Mouse (Mus musculus) limb, embryonic 14.5 days (tissue): ENCODE measurements around the gene Tsks. TPM values are rescaled to one million over a fixed set of nuclear protein-coding genes. Genes with fewer than 3 reads are reported as not detected.

Experiments used
- ATAC-seq: fragments of 200-750 bp; cut with Nextera tagmentation; 2 replicates; pipeline ENCODE4 v1.8.0; 2017; ENCODE audit warnings: low read depth, moderate number of reproducible peaks, moderate TSS enrichment; ENCODE audit not compliant: low FRiP score
- DNase-seq: peaks from one replicate; pipeline ENCODE4 v3.0.0-alpha.2; 2015; ENCODE audit warnings: low spot score
- H3K27ac ChIP-seq: fragments of 300-500 bp; sonication (generic); replicated peaks from 2 replicates; pipeline ENCODE4 v1.5.1; 2014; ENCODE audit warnings: low read depth, mild to moderate bottlenecking, low read length, moderate library complexity, mixed read lengths
- H3K27me3 ChIP-seq: fragments of 300-500 bp; sonication (generic); 2 replicates; pipeline ENCODE4 v1.6.1; 2014; ENCODE audit warnings: low read length, mixed read lengths; ENCODE audit not compliant: control insufficient read depth, insufficient read depth
- H3K36me3 ChIP-seq: fragments of 300-500 bp; sonication (generic); 2 replicates; pipeline ENCODE4 v1.6.1; 2014; ENCODE audit warnings: mild to moderate bottlenecking, low read length, moderate library complexity, mixed read lengths; ENCODE audit not compliant: control insufficient read depth, insufficient read depth
- H3K4me1 ChIP-seq: fragments of 300-500 bp; sonication (generic); 2 replicates; pipeline ENCODE4 v1.6.1; 2014; ENCODE audit warnings: antibody characterized with exemption, low read length, mixed read lengths; ENCODE audit not compliant: control insufficient read depth, insufficient read depth
- H3K4me2 ChIP-seq: fragments of 300-500 bp; sonication (generic); replicated peaks from 2 replicates; pipeline ENCODE4 v1.6.1; 2014; ENCODE audit warnings: low read depth, mild to moderate bottlenecking, low read length, moderate library complexity; ENCODE audit not compliant: severe bottlenecking
- H3K4me3 ChIP-seq: fragments of 300-500 bp; sonication (generic); replicated peaks from 2 replicates; pipeline ENCODE4 v1.5.1; 2014; ENCODE audit warnings: low read length
- H3K9ac ChIP-seq: fragments of 300-500 bp; sonication (generic); 2 replicates; pipeline ENCODE4 v1.6.1; 2014; ENCODE audit warnings: mild to moderate bottlenecking, low read depth, low read length, moderate library complexity; ENCODE audit not compliant: severe bottlenecking
- H3K9me3 ChIP-seq: fragments of 300-500 bp; sonication (generic); 2 replicates; pipeline ENCODE4 v1.6.1; 2016; ENCODE audit warnings: low read length; ENCODE audit not compliant: control insufficient read depth
- POLR2A ChIP-seq: fragments of 200-500 bp; IDR thresholded peaks from 2 replicates; pipeline ENCODE4 v1.8.0; 2012; ENCODE audit warnings: inconsistent platforms, mild to moderate bottlenecking, moderate library complexity, borderline replicate concordance; ENCODE audit not compliant: insufficient read depth, insufficient read length; ENCODE audit errors: extremely low read depth
- WGBS: fragments of 180-500 bp; shearing (Covaris S2); extraction: QIAGEN DNeasy Blood & Tissue Kit; methylation state at CpG from one replicate; pipeline ENCODE4 v1.1.7; 2014; 5-methylcytosine and 5-hydroxymethylcytosine counted together
- polyA plus RNA-seq, 2 experiments: library from polyadenylated mRNA; depleted of rRNA in 1 of 2; stranded (reverse) in 1 of 2; unstranded in 1 of 2; fragments of >200 nt; fragmentation: Nextera tagmentation in 1 of 2; extraction: Ambion mirVana in 1 of 2; gene quantifications; 2 replicates each; pipeline versions ENCODE4 v1.2.1 to v1.2.3; 2012 to 2014

Gene Tsks
- polyA plus RNA-seq, 2 experiments, result 0.14 TPM; not detected in 1

DNA sequence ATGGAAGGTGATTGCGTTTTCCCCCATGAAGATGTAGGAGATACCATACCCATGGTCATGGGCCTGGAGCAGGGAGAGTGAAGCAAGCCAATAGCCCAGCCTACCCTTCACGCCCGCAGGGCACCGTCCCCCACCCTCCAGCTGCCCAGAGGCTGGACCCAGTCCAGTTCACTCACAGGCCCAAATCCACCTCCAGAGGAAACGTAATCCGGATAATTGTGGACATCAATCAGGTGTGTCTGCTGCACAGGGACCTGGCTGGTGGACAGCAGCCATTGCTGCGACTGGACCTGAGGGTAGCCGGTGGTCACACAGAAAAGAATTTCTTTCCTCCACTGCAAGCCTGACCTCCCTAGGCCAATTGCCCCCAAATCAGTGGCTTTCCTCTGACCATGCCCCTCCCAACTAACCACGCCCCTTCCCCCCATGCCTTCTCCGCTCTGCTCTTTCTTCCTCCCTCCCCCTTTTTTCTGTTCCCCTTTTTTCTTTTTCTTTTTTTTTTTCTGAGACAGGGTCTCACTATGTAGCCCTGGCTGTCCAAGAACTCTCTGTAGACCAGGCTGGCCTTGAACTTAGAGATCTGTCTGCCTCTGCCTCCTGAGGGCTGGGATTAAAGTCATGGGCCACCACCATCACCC lies 17.0 kb downstream of the Tsks start:
- no peak for DNase-seq
- H3K27ac ChIP-seq, result no peak overlapping the region
- H3K4me3 ChIP-seq, result no peak overlapping the region
- no peaks in the 10 kb centered on the region for H3K9me3 ChIP-seq
- no peak overlapping the region for H3K9ac ChIP-seq
- ATAC-seq, result no peak
- H3K36me3 ChIP-seq, result peaks cover 42% of the 10 kb centered on the region
- 87% methylated on average over 10 of the region's 10 CpGs for WGBS
- no peak for TF ChIP-seq POLR2A
- H3K4me1 ChIP-seq, result no peaks in the 10 kb centered on the region
- H3K27me3 ChIP-seq, result no peaks in the 10 kb centered on the region
- no peak overlapping the region for H3K4me2 ChIP-seq

- no peak overlapping the region for H3K4me2 ChIP-seq
- H3K27ac ChIP-seq, result no peak overlapping the region
- DNase-seq (no peak), ATAC-seq (no peak)
- H3K36me3 ChIP-seq, result peaks cover 47% of the 10 kb centered on the region
- no peaks in the 10 kb centered on the region for H3K4me1 ChIP-seq
- TF ChIP-seq POLR2A, result no peak
- H3K9ac ChIP-seq, result no peak overlapping the region
- H3K9me3 ChIP-seq, result no peaks in the 10 kb centered on the region
- H3K4me3 ChIP-seq, result no peak overlapping the region
- 86% methylated on average over 13 of the region's 13 CpGs for WGBS
- H3K27me3 ChIP-seq, result no peaks in the 10 kb centered on the region
Observed at GRCm38 (mm10) chr7:44960512-44960910, 17.5 kb downstream of the Tsks start.

GRCm38 (mm10) chr7:44962337-44962736 lies 19.3 kb downstream of the Tsks start:
- H3K27ac ChIP-seq, result no peak overlapping the region
- no peaks in the 10 kb centered on the region for H3K4me1 ChIP-seq
- WGBS, result 66% methylated on average over 8 of the region's 8 CpGs
- ATAC-seq (no peak), DNase-seq (no peak)
- no peak overlapping the region for H3K9ac ChIP-seq
- H3K4me2 ChIP-seq, result no peak overlapping the region
- H3K4me3 ChIP-seq, result no peak overlapping the region
- no peak for TF ChIP-seq POLR2A
- no peaks in the 10 kb centered on the region for H3K27me3 ChIP-seq
- no peaks in the 10 kb centered on the region for H3K9me3 ChIP-seq
- peaks cover 62% of the 10 kb centered on the region for H3K36me3 ChIP-seq

DNA sequence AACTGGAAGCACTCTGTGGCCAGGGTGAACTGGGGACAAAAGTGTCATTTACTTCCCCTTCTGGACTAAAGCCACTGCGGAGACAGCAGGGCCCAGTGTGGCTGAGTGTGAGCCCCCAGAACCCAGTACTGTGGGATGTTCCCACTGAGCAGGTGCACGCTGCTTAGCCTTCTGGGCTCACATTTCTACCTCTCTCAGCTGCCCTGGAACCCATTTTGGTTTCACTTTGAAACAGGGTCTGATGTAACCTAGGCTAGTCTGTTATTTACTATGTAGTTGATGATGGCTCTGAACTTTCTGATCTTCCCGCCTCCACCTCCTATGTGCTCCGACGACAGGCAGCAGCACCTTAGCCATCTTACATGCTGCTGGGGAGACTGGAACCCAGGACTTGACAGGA lies 19.8 kb downstream of the Tsks start:
- 87% methylated on average over 5 of the region's 5 CpGs for WGBS
- H3K9ac ChIP-seq, result no peak overlapping the region
- H3K27me3 ChIP-seq, result no peaks in the 10 kb centered on the region
- ATAC-seq (no peak), DNase-seq (no peak)
- peaks cover 65% of the 10 kb centered on the region for H3K36me3 ChIP-seq
- TF ChIP-seq POLR2A, result no peak
- H3K4me3 ChIP-seq, result no peak overlapping the region
- no peak overlapping the region for H3K4me2 ChIP-seq
- H3K9me3 ChIP-seq, result no peaks in the 10 kb centered on the region
- no peaks in the 10 kb centered on the region for H3K4me1 ChIP-seq
- no peak overlapping the region for H3K27ac ChIP-seq

DNA sequence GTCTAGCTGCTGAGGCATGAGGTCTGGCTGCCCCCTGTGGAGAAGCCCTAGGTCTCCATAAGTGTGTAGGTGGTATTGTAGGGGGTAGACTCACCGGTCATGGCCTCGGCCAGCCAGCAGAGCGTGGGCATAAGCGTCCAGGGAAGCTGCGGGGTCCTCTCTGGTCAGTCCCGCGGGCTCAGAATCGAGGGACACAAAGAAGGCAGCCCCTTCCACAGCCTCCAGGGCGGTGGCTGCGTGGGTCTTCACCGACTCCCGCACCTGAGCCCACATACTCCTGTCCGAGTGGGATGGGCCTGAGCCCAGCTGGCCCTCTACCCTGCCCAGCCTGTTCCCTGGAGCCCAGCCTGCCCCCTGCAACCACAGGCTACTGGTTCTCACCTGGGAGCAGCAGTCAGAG lies 22.0 kb downstream of the Tsks start:
- DNase-seq (no peak), ATAC-seq (no peak)
- Histone ChIP-seq H3K4me2 (no peak overlapping the region), H3K9ac (no peak overlapping the region), H3K27ac (no peak overlapping the region), H3K9me3 (no peaks in the 10 kb centered on the region), H3K27me3 (no peaks in the 10 kb centered on the region), H3K4me1 (no peaks in the 10 kb centered on the region), H3K36me3 (peaks cover 66% of the 10 kb centered on the region), H3K4me3 (no peak overlapping the region)
- TF ChIP-seq POLR2A, result no peak
- 97% methylated on average over 6 of the region's 13 CpGs for WGBS
